Mouse (Mus musculus) ovary, adult 10 weeks (tissue): ENCODE data around the gene Fut1. TPM values are rescaled to one million over a fixed set of nuclear protein-coding genes. Genes with fewer than 3 reads are reported as not detected.

ENCODE experiments used
- polyA plus RNA-seq: library from polyadenylated mRNA; stranded (reverse); fragments of 350-450 nt; fragmentation: Illumina TruSeq; extraction: RNeasy Lipid Tissue Mini Kit (QIAGEN cat#74804); gene quantifications from one replicate; pipeline ENCODE4 v1.2.3, GENCODE M21; 2014

Fut1 gene
- polyA plus RNA-seq = not detected

DNA sequence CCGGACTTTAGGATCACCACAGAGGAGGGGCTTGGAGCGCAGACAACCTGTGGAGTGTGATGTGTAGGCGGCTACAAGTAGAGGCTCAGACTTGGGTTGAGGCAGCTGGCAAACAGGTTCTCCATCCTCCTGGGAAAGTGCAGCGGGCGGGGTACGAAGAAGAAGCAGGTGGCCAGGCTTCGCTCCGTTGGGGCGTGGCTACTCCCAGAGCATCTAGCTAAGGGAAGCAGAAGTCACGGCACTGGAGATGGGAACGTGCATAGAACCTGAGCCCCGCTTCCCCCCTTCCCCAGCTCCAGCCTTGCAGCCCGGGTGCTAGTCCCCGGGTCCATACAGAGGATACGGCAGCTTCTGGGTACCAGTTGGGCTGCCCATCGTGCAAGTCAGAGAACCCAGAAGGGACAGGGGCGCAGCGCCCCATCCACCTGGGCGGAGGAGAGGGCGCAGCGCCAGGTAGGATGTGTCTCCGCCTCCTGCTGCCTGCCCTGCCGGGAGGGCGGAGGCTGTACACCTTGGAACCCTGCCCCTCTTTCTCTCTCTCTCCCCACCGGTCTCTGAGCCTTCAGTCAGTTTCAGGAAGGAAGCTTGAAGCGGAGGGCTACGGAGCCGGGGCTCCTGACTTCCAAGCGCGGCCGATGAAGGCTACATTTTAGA lies at the start of gene Fut1:
Fut1 (plus strand) TSS at position 248 of the 654 bp plus-strand sequence.

DNA sequence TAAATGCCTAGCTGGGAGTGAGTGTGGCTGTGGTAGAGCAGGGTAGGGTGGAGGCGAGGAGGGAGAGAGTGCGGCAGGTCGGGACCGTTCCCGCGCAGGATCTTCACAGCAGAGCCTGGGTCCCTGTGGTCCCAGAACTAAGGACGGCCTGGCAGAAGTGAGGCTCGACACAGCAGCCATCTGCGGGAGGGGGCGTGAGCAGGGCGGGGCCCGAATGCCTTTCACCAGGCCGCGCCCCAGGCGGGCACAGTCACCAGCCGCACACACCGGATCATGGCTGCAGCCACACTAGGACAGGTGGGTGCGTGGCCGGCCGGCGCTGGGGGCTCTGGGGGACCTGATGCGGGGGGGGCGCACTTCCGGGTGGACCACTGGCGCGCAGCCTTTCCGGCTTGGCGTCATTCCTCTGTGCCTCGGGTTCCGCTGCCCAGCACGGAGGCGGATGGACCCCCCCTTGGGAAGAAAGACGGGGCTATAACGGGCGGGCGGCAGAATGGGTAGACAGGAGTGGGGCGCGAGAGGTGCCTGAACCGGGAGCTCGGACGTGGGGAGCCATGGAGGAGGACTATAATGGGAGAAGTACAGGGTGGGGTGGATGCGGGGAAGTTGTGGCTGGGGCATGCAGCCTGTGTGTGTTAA lies 46.9 kb upstream of the Fut1 start, which contains the start of gene Bcat2:
Bcat2 (plus strand) TSS at position 51 of the 639 bp plus-strand sequence.

GRCm38 (mm10) chr7:45621443-45621842 lies 4.4 kb downstream of the Fut1 start, which contains the start of gene Izumo1:
Izumo1 (plus strand) TSS chr7:45621811.

GRCm38 (mm10) chr7:45627261-45627660 lies 10.2 kb downstream of the Fut1 start, which contains the start of gene Rasip1:
Rasip1 (plus strand) TSS chr7:45627488.

GRCm38 (mm10) chr7:45639561-45640027 lies 22.5 kb downstream of the Fut1 start, which contains the start of gene Mamstr:
Mamstr (plus strand) TSS chr7:45639977.

GRCm38 (mm10) chr7:45666161-45666560 lies 49.1 kb downstream of the Fut1 start, which contains the start of gene Fut2:
Fut2 (minus strand) TSS chr7:45666394.

Other genes with a start within 250 kb of the Fut1 start
- not detected for gene Lin7b, start 246.7 kb upstream of the Fut1 start, polyA plus RNA-seq
- 78.5 TPM for gene Snrnp70, start 221.5 kb upstream of the Fut1 start, polyA plus RNA-seq
- not detected for gene Kcna7, start 211.6 kb upstream of the Fut1 start, polyA plus RNA-seq
- 2.6 TPM for gene Ntf5, start 203.6 kb upstream of the Fut1 start, polyA plus RNA-seq
- gene Lhb, start 196.5 kb upstream of the Fut1 start, polyA plus RNA-seq = not detected
- 4.5 TPM for gene Gys1, start 182.4 kb upstream of the Fut1 start, polyA plus RNA-seq
- 2.1 TPM for gene Ruvbl2, start 179.2 kb upstream of the Fut1 start, polyA plus RNA-seq
- gene Ftl1, start 157.4 kb upstream of the Fut1 start, polyA plus RNA-seq = 0.88 TPM
- 1.9 TPM for gene Bax, start 150.4 kb upstream of the Fut1 start, polyA plus RNA-seq
- 2.3 TPM for gene Tulp2, start 135.4 kb upstream of the Fut1 start, polyA plus RNA-seq
- not detected for gene Gm45808, start 130.5 kb upstream of the Fut1 start, polyA plus RNA-seq
- gene Dhdh, start 128.5 kb upstream of the Fut1 start, polyA plus RNA-seq = 28.5 TPM
- gene Nucb1, start 106.9 kb upstream of the Fut1 start, polyA plus RNA-seq = 55.5 TPM
- 2.3 TPM for gene Ppp1r15a, start 91.0 kb upstream of the Fut1 start, polyA plus RNA-seq
- 0.43 TPM for gene Plekha4, start 91.0 kb upstream of the Fut1 start, polyA plus RNA-seq
- gene Hsd17b14, start 62.4 kb upstream of the Fut1 start, polyA plus RNA-seq = not detected
- gene Bcat2, start 47.1 kb upstream of the Fut1 start, polyA plus RNA-seq = 2.1 TPM
- not detected for gene Fgf21, start 1.8 kb upstream of the Fut1 start, polyA plus RNA-seq
- gene Izumo1, start 4.5 kb downstream of the Fut1 start, polyA plus RNA-seq = not detected
- gene Rasip1, start 10.2 kb downstream of the Fut1 start, polyA plus RNA-seq = not detected
- 0.51 TPM for gene Mamstr, start 22.7 kb downstream of the Fut1 start, polyA plus RNA-seq
- 0.94 TPM for gene Fut2, start 49.1 kb downstream of the Fut1 start, polyA plus RNA-seq
- not detected for gene Ntn5, start 66.7 kb downstream of the Fut1 start, polyA plus RNA-seq
- not detected for gene Sec1, start 77.1 kb downstream of the Fut1 start, polyA plus RNA-seq
- gene Car11, start 82.6 kb downstream of the Fut1 start, polyA plus RNA-seq = not detected
- gene Dbp, start 87.8 kb downstream of the Fut1 start, polyA plus RNA-seq = 10.6 TPM
- 1.6 TPM for gene Rpl18, start 98.2 kb downstream of the Fut1 start, polyA plus RNA-seq
- gene Sphk2, start 100.7 kb downstream of the Fut1 start, polyA plus RNA-seq = 0.40 TPM
- not detected for gene Fam83e, start 103.9 kb downstream of the Fut1 start, polyA plus RNA-seq
- not detected for gene Spaca4, start 108.5 kb downstream of the Fut1 start, polyA plus RNA-seq
- not detected for gene Lmtk3, start 166.4 kb downstream of the Fut1 start, polyA plus RNA-seq
- not detected for gene Sult2b1, start 167.4 kb downstream of the Fut1 start, polyA plus RNA-seq
- 14.9 TPM for gene Cyth2, start 197.3 kb downstream of the Fut1 start, polyA plus RNA-seq
- not detected for gene Kcnj14, start 207.5 kb downstream of the Fut1 start, polyA plus RNA-seq
- 0.86 TPM for gene Grwd1, start 213.7 kb downstream of the Fut1 start, polyA plus RNA-seq